Mouse (Mus musculus): ENCODE measurements at regions not wholly inside any gene's neighbourhood (a gene's known extent, or its start where the extent isn't known, plus 50 kb on each side); places are given as distances from the start of the nearest gene placed in this dataset.

- Histone ChIP-seq H3K79me2 (replicated peaks; ENCODE audit: control insufficient read depth, insufficient read depth, low read length) (no peaks in the 10 kb centered on the region), H3K4me1 (ENCODE audit: control insufficient read depth, insufficient read depth, low read length) (no peaks in the 10 kb centered on the region), H3K4me3 (no peak overlapping the region), H3K27me3 (ENCODE audit: control insufficient read depth, insufficient read depth, low read length) (no peaks in the 10 kb centered on the region), H3K27ac (no peak overlapping the region), H3K36me3 (ENCODE audit: control insufficient read depth, insufficient read depth, low read length) (no peaks in the 10 kb centered on the region), H3K9ac (ENCODE audit: low read depth, low read length) (no peak overlapping the region)
- intact Hi-C loops (cut with DNase I), result no loop called here
- TF ChIP-seq POLR2A (IDR thresholded peaks at IDR 0.05; ENCODE audit: insufficient read depth, low read depth, low read length), result no peak
- TF ChIP-seq EP300 (IDR thresholded peaks at IDR 0.05; ENCODE audit: insufficient read depth, low read depth, low read length), result no peak
- TF ChIP-seq CTCF (IDR thresholded peaks at IDR 0.05), result no peak
- DNase-seq, result no peak
- WGBS, result 65% methylated on average over 1 of the region's 1 CpGs
Observed at GRCm38 (mm10) chr2:92780021-92780420, 134.9 kb upstream of the Syt13 start.

GRCm38 (mm10) chr2:92781451-92781850, 133.4 kb upstream of the Syt13 start:
- no peak for DNase-seq
- intact Hi-C loops (cut with DNase I), result no loop called here
- H3K4me1 ChIP-seq (ENCODE audit: control insufficient read depth, insufficient read depth, low read length), result no peaks in the 10 kb centered on the region
- H3K27ac ChIP-seq, result no peak overlapping the region
- TF ChIP-seq CTCF (IDR thresholded peaks at IDR 0.05) (no peak), POLR2A (IDR thresholded peaks at IDR 0.05; ENCODE audit: insufficient read depth, low read depth, low read length) (no peak), EP300 (IDR thresholded peaks at IDR 0.05; ENCODE audit: insufficient read depth, low read depth, low read length) (no peak)
- no peaks in the 10 kb centered on the region for H3K36me3 ChIP-seq (ENCODE audit: control insufficient read depth, insufficient read depth, low read length)
- no peaks in the 10 kb centered on the region for H3K79me2 ChIP-seq (replicated peaks; ENCODE audit: control insufficient read depth, insufficient read depth, low read length)
- H3K27me3 ChIP-seq (ENCODE audit: control insufficient read depth, insufficient read depth, low read length), result no peaks in the 10 kb centered on the region
- H3K9ac ChIP-seq (ENCODE audit: low read depth, low read length), result no peak overlapping the region
- no peak overlapping the region for H3K4me3 ChIP-seq
- WGBS, result 67% methylated on average over 5 of the region's 5 CpGs

- intact Hi-C loops (cut with DNase I), result no loop called here
- no peak overlapping the region for H3K9ac ChIP-seq (ENCODE audit: low read depth, low read length)
- TF ChIP-seq EP300 (IDR thresholded peaks at IDR 0.05; ENCODE audit: insufficient read depth, low read depth, low read length) (no peak), POLR2A (IDR thresholded peaks at IDR 0.05; ENCODE audit: insufficient read depth, low read depth, low read length) (no peak), CTCF (IDR thresholded peaks at IDR 0.05) (no peak)
- no peaks in the 10 kb centered on the region for H3K36me3 ChIP-seq (ENCODE audit: control insufficient read depth, insufficient read depth, low read length)
- no peak for DNase-seq
- no peak overlapping the region for H3K27ac ChIP-seq
- H3K79me2 ChIP-seq (replicated peaks; ENCODE audit: control insufficient read depth, insufficient read depth, low read length), result no peaks in the 10 kb centered on the region
- H3K4me3 ChIP-seq, result no peak overlapping the region
- H3K4me1 ChIP-seq (ENCODE audit: control insufficient read depth, insufficient read depth, low read length), result no peaks in the 10 kb centered on the region
- WGBS, result 58% methylated on average over 4 of the region's 4 CpGs
- H3K27me3 ChIP-seq (ENCODE audit: control insufficient read depth, insufficient read depth, low read length), result no peaks in the 10 kb centered on the region
Observed at GRCm38 (mm10) chr2:92782621-92783020, 132.3 kb upstream of the Syt13 start.

- no peak for TF ChIP-seq POLR2A (IDR thresholded peaks at IDR 0.05; ENCODE audit: insufficient read depth, low read depth, low read length)
- TF ChIP-seq EP300 (IDR thresholded peaks at IDR 0.05; ENCODE audit: insufficient read depth, low read depth, low read length), result no peak
- no peaks in the 10 kb centered on the region for H3K79me2 ChIP-seq (replicated peaks; ENCODE audit: control insufficient read depth, insufficient read depth, low read length)
Observed at GRCm38 (mm10) chr2:92784916-92785315, 130.0 kb upstream of the Syt13 start.

GRCm38 (mm10) chr2:92787925-92788410, 126.9 kb upstream of the Syt13 start:
- WGBS, result 67% methylated on average over 4 of the region's 4 CpGs
- no peak overlapping the region for H3K9ac ChIP-seq (ENCODE audit: low read depth, low read length)
- intact Hi-C loops (cut with DNase I), result no loop called here
- no peaks in the 10 kb centered on the region for H3K36me3 ChIP-seq (ENCODE audit: control insufficient read depth, insufficient read depth, low read length)
- H3K4me1 ChIP-seq (ENCODE audit: control insufficient read depth, insufficient read depth, low read length), result no peaks in the 10 kb centered on the region
- H3K4me3 ChIP-seq, result no peak overlapping the region
- no peaks in the 10 kb centered on the region for H3K79me2 ChIP-seq (replicated peaks; ENCODE audit: control insufficient read depth, insufficient read depth, low read length)
- no peak for DNase-seq
- H3K27me3 ChIP-seq (ENCODE audit: control insufficient read depth, insufficient read depth, low read length), result no peaks in the 10 kb centered on the region
- H3K27ac ChIP-seq, result no peak overlapping the region
- TF ChIP-seq CTCF (IDR thresholded peaks at IDR 0.05) (no peak), POLR2A (IDR thresholded peaks at IDR 0.05; ENCODE audit: insufficient read depth, low read depth, low read length) (no peak), EP300 (IDR thresholded peaks at IDR 0.05; ENCODE audit: insufficient read depth, low read depth, low read length) (no peak)

More at GRCm38 (mm10) chr2:92784916-92785315, 130.0 kb upstream of the Syt13 start:
- Histone ChIP-seq H3K4me3 (no peak overlapping the region), H3K4me1 (ENCODE audit: control insufficient read depth, insufficient read depth, low read length) (no peaks in the 10 kb centered on the region), H3K9ac (ENCODE audit: low read depth, low read length) (no peak overlapping the region), H3K36me3 (ENCODE audit: control insufficient read depth, insufficient read depth, low read length) (no peaks in the 10 kb centered on the region), H3K27me3 (ENCODE audit: control insufficient read depth, insufficient read depth, low read length) (no peaks in the 10 kb centered on the region), H3K27ac (no peak overlapping the region)
- intact Hi-C loops (cut with DNase I), result no loop called here
- no peak for DNase-seq
- WGBS, result 25% methylated on average over 2 of the region's 2 CpGs

GRCm38 (mm10) chr2:92788875-92789274, 126.0 kb upstream of the Syt13 start:
- WGBS, result 80% methylated on average over 5 of the region's 5 CpGs
- Histone ChIP-seq H3K36me3 (ENCODE audit: control insufficient read depth, insufficient read depth, low read length) (no peaks in the 10 kb centered on the region), H3K9ac (ENCODE audit: low read depth, low read length) (no peak overlapping the region)

More at GRCm38 (mm10) chr2:92788875-92789274, 126.0 kb upstream of the Syt13 start:
- Histone ChIP-seq H3K4me1 (ENCODE audit: control insufficient read depth, insufficient read depth, low read length) (no peaks in the 10 kb centered on the region), H3K4me3 (no peak overlapping the region), H3K27me3 (ENCODE audit: control insufficient read depth, insufficient read depth, low read length) (no peaks in the 10 kb centered on the region), H3K79me2 (replicated peaks; ENCODE audit: control insufficient read depth, insufficient read depth, low read length) (no peaks in the 10 kb centered on the region), H3K27ac (no peak overlapping the region)
- TF ChIP-seq POLR2A (IDR thresholded peaks at IDR 0.05; ENCODE audit: insufficient read depth, low read depth, low read length) (no peak), CTCF (IDR thresholded peaks at IDR 0.05) (no peak), EP300 (IDR thresholded peaks at IDR 0.05; ENCODE audit: insufficient read depth, low read depth, low read length) (no peak)
- intact Hi-C loops (cut with DNase I), result no loop called here
- DNase-seq, result no peak
